Mouse (Mus musculus): ENCODE measurements around the gene Gm17651. TPM values are rescaled to one million over a fixed set of nuclear protein-coding genes. Genes with fewer than 3 reads are reported as not detected.

Gene Gm17651
- total and polyA plus RNA-seq, 2 experiments from 2014 or later = not detected

DNA sequence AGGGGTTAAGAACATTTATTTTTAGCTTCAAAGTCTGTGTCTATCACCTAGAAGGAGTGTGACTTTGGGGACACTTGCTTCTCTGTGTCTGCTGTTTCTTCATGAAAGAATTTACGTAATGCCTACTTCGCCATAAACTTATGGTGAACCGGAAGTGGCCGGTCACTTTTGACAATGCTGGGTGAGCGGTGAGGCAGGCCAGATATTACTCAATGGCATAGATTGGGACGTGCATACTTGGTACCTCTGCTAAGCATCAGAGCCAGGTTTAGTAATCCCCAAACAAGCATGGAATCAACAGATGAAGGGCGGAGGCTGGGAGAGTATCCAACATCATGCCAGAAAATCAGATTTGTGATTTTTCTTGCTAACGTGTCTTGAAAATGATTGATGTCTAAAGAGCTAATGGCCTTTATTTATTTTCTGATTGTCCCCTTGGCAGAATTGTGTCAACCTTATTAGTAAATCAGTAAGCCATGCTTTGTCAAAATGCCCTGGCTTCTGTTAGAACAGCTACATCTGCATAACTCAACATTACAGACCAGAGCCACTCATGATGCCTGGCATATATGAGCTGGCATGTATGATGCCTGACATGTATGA is 43.1 kb downstream of the Gm17651 start:
- TF ChIP-seq CTCF (IDR thresholded peaks at IDR 0.05; ENCODE audit: low read depth) = no peak
- no peak for DNase-seq
- H3K9me3 ChIP-seq (ENCODE audit: low read length) = no peaks in the 10 kb centered on the region
- H3K4me2 ChIP-seq (ENCODE audit: low read depth) = no peak overlapping the region
- H3K36me3 ChIP-seq (ENCODE audit: insufficient read depth) = no peaks in the 10 kb centered on the region
- 89% methylated on average over 8 of the region's 8 CpGs for WGBS
- no peaks in the 10 kb centered on the region for H3K4me1 ChIP-seq (ENCODE audit: insufficient read depth)
- H3K27me3 ChIP-seq (ENCODE audit: insufficient read depth, low read length) = no peaks in the 10 kb centered on the region
- no peak overlapping the region for H3K4me3 ChIP-seq (ENCODE audit: low read depth, low read length)
- no peak overlapping the region for H3K27ac ChIP-seq (ENCODE audit: low read depth, low read length)
- no peak overlapping the region for H3K9ac ChIP-seq
- no peak for ATAC-seq

DNA sequence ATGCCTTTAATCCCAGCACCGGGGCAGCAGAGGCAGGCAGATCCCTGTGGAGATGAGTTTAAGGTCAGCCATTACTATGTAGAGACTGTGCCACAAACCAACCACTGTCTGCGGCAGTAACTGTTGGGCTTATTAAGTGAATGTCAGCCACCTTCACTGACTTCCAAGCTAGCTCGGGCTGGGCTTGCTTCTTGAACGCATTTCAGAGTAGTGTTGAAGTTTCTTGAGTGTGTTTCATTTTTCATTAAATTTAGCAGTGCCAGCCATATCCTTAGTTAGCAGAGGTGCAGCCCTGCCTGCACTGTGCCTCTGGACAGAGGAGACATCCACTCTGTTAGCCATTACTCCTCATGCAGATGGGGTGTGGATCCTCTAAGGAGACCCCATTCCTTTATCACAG is 43.7 kb downstream of the Gm17651 start:
- TF ChIP-seq CTCF (IDR thresholded peaks at IDR 0.05; ENCODE audit: low read depth) = no peak
- whole genome bisulfite sequencing = 90% methylated on average over 4 of the region's 4 CpGs
- no peaks in the 10 kb centered on the region for H3K27me3 ChIP-seq (ENCODE audit: insufficient read depth, low read length)
- H3K4me1 ChIP-seq (ENCODE audit: insufficient read depth) = no peaks in the 10 kb centered on the region
- H3K36me3 ChIP-seq (ENCODE audit: insufficient read depth) = no peaks in the 10 kb centered on the region
- no peak for ATAC-seq
- no peak for DNase-seq
- no peak overlapping the region for H3K4me3 ChIP-seq (ENCODE audit: low read depth, low read length)
- H3K9ac ChIP-seq = no peak overlapping the region
- no peaks in the 10 kb centered on the region for H3K9me3 ChIP-seq (ENCODE audit: low read length)
- no peak overlapping the region for H3K4me2 ChIP-seq (ENCODE audit: low read depth)
- no peak overlapping the region for H3K27ac ChIP-seq (ENCODE audit: low read depth, low read length)

DNA sequence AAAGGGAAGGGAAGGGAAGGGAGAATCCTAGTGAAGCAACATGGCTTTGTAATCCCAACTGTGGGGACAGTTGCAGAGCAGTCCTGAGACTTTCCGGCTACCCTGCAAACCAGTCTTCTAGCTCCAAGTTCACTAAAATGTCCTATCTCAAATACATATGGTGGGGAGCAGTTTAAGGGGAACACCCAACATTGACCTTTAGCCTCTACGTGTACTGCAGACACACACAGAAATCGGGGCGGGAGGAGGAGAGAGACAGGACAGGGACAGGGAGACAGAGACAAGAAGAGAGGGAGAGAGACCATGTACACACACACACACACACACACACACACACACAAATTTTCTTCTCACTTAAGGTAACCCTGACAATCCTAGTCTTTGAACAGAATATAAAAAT is 44.6 kb downstream of the Gm17651 start:
- Histone ChIP-seq H3K9ac (no peak overlapping the region), H3K36me3 (ENCODE audit: insufficient read depth) (no peaks in the 10 kb centered on the region), H3K27ac (ENCODE audit: low read depth, low read length) (no peak overlapping the region), H3K9me3 (ENCODE audit: low read length) (no peaks in the 10 kb centered on the region), H3K27me3 (ENCODE audit: insufficient read depth, low read length) (no peaks in the 10 kb centered on the region), H3K4me3 (ENCODE audit: low read depth, low read length) (no peak overlapping the region), H3K4me1 (ENCODE audit: insufficient read depth) (no peaks in the 10 kb centered on the region), H3K4me2 (ENCODE audit: low read depth) (no peak overlapping the region)
- DNase-seq = no peak
- WGBS = 97% methylated on average over 4 of the region's 4 CpGs
- no peak for ATAC-seq
- TF ChIP-seq CTCF (IDR thresholded peaks at IDR 0.05; ENCODE audit: low read depth) = no peak

DNA sequence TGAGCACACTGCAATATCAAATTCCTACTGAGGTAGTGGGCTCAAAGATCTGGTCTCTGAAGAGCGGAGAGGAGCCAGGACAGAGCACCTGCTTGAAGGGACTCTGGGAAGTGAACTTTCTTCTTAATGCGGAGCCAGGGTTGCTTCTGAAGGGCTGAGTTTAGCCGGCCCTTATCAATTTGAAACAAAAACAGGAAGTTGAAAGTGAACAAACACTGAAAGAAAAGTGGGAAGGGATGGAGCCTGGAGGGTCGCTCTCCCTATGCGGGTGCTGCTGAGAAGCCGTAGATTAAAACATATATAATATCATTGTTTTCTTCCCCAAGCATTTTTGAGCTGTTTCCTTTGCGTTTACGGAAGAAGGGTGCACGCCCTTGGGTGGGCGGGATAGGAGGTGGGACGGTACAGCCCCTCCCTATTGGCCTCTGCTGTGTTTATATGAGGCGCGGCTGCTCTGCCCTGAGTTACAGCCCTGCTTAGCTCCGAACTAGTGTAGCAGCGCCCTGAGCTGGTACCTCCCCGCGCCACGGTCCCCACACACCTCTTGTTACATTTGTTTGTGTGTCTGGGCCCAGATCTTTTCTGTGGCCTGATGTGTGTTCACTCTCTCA is 46.0 kb downstream of the Gm17651 start, which contains the start of gene Fmo5:
Fmo5 (plus strand) TSS at position 414 of the 611 bp plus-strand sequence.
- Histone ChIP-seq H3K4me2 (ENCODE audit: low read depth) (peak within 1 kb of the TSS; percentile 44), H3K9ac (no peak within 1 kb of the TSS), H3K9me3 (ENCODE audit: low read length) (no peaks in the 10 kb centered on the region), H3K4me3 (ENCODE audit: low read depth, low read length) (peak within 1 kb of the TSS; percentile 26), H3K27ac (ENCODE audit: low read depth, low read length) (no peak within 1 kb of the TSS), H3K36me3 (ENCODE audit: insufficient read depth) (no peaks in the 10 kb centered on the region), H3K27me3 (ENCODE audit: insufficient read depth, low read length) (no peaks in the 10 kb centered on the region), H3K4me1 (ENCODE audit: insufficient read depth) (no peaks in the 10 kb centered on the region)
- DNase-seq (no peak), ATAC-seq (no peak)
- no peak for TF ChIP-seq CTCF (IDR thresholded peaks at IDR 0.05; ENCODE audit: low read depth)
- 7% methylated on average over 18 of the region's 18 CpGs for WGBS

DNA sequence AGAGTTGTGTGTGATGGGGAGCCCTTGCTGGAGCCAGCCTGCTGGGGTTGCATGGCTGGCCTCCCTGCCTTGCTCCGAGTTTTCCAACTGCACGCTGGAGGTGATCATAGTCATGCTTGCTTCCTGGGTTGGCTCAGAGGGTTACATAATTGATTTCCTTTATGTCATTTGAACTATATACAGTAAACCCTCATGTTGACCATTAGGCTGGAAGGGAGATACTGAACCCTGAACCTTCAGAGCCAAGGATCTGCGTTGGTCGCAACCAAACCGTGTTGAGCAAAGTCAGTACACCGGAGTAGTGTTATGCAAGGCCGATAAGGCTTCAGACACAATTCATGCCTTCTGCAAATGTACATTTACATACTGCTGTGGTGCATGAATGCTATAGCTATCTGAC is 46.6 kb downstream of the Gm17651 start:
- H3K4me2 ChIP-seq (ENCODE audit: low read depth) = no peak overlapping the region; the same call in 1 of the 2 replicates
- 84% methylated on average over 7 of the region's 7 CpGs for WGBS
- no peak overlapping the region for H3K4me3 ChIP-seq (ENCODE audit: low read depth, low read length)
- no peaks in the 10 kb centered on the region for H3K9me3 ChIP-seq (ENCODE audit: low read length)
- TF ChIP-seq CTCF (IDR thresholded peaks at IDR 0.05; ENCODE audit: low read depth) = no peak
- ATAC-seq (no peak), DNase-seq (no peak)
- no peaks in the 10 kb centered on the region for H3K36me3 ChIP-seq (ENCODE audit: insufficient read depth)
- H3K4me1 ChIP-seq (ENCODE audit: insufficient read depth) = no peaks in the 10 kb centered on the region
- H3K27ac ChIP-seq (ENCODE audit: low read depth, low read length) = no peak overlapping the region
- H3K27me3 ChIP-seq (ENCODE audit: insufficient read depth, low read length) = no peaks in the 10 kb centered on the region
- H3K9ac ChIP-seq = no peak overlapping the region

DNA sequence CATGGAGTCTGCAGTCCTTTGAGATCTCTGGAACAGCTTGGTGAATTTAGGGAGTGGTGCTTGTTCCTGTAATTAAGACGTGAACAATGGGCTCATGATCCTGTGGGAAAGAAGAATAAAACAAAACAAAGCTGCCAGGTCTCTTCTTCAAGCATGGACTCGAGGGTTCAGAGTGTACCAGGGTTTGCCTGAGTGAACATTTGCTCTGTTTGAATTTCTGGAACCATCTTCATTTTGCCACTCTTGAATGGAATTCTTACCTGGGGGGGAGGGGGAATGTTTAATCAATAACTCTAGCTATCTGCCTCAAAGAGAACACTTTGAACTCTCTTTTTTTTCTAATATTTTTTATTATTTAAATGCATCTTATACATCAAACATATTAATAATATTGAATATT is 49.9 kb downstream of the Gm17651 start:
- Histone ChIP-seq H3K27me3 (ENCODE audit: insufficient read depth, low read length) (no peaks in the 10 kb centered on the region), H3K4me1 (ENCODE audit: insufficient read depth) (no peaks in the 10 kb centered on the region), H3K36me3 (ENCODE audit: insufficient read depth) (no peaks in the 10 kb centered on the region), H3K9me3 (ENCODE audit: low read length) (no peaks in the 10 kb centered on the region), H3K27ac (ENCODE audit: low read depth, low read length) (no peak overlapping the region), H3K9ac (no peak overlapping the region), H3K4me2 (ENCODE audit: low read depth) (no peak overlapping the region), H3K4me3 (ENCODE audit: low read depth, low read length) (no peak overlapping the region)
- DNase-seq (no peak), ATAC-seq (no peak)
- no peak for TF ChIP-seq CTCF (IDR thresholded peaks at IDR 0.05; ENCODE audit: low read depth)
- WGBS = 30% methylated on average over 2 of the region's 2 CpGs

Small RNAs within 50 kb of the gene (microRNA-seq; reads per million reads assigned to microRNA genes)
- 0 reads per million in 2 experiments for gene Mir7225

Other genes with a start within 250 kb of the Gm17651 start
- 6.2 and 6.9 TPM in 2 replicates for gene Chd1l, start 64.5 kb downstream of the Gm17651 start, total RNA-seq (2014; rRNA removed)
- gene Chd1l, start 64.5 kb downstream of the Gm17651 start, polyA plus RNA-seq (2015; fragmentation: Nextera tagmentation; extraction: Ambion mirVana) = 5.7 and 7.6 TPM in 2 replicates
- gene Fmo5, start 45.9 kb downstream of the Gm17651 start, total RNA-seq (2014; rRNA removed) = 0.54 and 0.76 TPM in 2 replicates
- gene Fmo5, start 45.9 kb downstream of the Gm17651 start, polyA plus RNA-seq (2015; fragmentation: Nextera tagmentation; extraction: Ambion mirVana) = 0.97 and 1.2 TPM in 2 replicates
- gene Prkab2, start 16.5 kb downstream of the Gm17651 start, total RNA-seq (2014; rRNA removed) = 24.5 and 24.9 TPM in 2 replicates
- gene Prkab2, start 16.5 kb downstream of the Gm17651 start, polyA plus RNA-seq (2015; fragmentation: Nextera tagmentation; extraction: Ambion mirVana) = 12.7 and 18.1 TPM in 2 replicates
- 92.8 and 118 TPM in 2 replicates for gene Pde4dip, start 214.0 kb upstream of the Gm17651 start, total RNA-seq (2014; rRNA removed)
- 40.6 and 53.1 TPM in 2 replicates for gene Pde4dip, start 214.0 kb upstream of the Gm17651 start, polyA plus RNA-seq (2015; fragmentation: Nextera tagmentation; extraction: Ambion mirVana)
- 71.3 and 73.9 TPM in 2 replicates for gene Sec22b, start 226.5 kb upstream of the Gm17651 start, total RNA-seq (2014; rRNA removed)
- 83.4 and 91.4 TPM in 2 replicates for gene Sec22b, start 226.5 kb upstream of the Gm17651 start, polyA plus RNA-seq (2015; fragmentation: Nextera tagmentation; extraction: Ambion mirVana)